Mouse (Mus musculus): Measurements from ENCODE around the gene Slc30a5. TPM values are rescaled to one million over a fixed set of nuclear protein-coding genes. Genes with fewer than 3 reads are reported as not detected.
A peak's percentile ranks its signal among the peaks of the same experiment; 100 is the strongest.

Slc30a5 gene
- polyA plus RNA-seq, 1 experiment from 2014 or later = 34.1 TPM

DNA sequence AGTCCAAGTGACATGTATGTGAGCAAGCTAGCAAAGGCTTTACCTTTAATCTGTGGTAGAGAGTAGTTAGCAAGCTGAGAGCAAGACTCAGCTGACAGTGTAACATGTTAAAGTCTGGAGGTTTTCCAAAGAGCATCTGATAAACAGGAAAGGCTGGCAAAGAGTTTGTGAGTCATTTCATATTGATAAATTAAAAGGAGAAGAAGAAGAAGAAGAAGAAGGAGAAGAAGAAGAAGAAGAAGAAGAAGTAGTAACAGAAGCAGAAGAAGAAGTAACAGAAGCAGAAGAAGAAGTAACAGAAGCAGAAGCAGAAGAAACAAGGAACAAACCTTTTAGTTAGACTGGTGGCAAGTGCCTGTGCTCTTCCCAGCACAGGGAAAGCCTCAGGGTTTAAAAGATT, 1.6 kb upstream of the Slc30a5 start:
- peaks cover 22% of the 10 kb centered on the region for H3K4me1 ChIP-seq
- no peaks in the 10 kb centered on the region for H3K27me3 ChIP-seq (replicated peaks)
- H3K36me3 ChIP-seq = no peaks in the 10 kb centered on the region
- no peak overlapping the region for H3K27ac ChIP-seq (replicated peaks)
- H3K4me2 ChIP-seq = no peak overlapping the region
- no peak for ATAC-seq (ENCODE audit: low FRiP score)
- no peaks in the 10 kb centered on the region for H3K9me3 ChIP-seq (replicated peaks)
- no peak overlapping the region for H3K9ac ChIP-seq (replicated peaks)
- H3K4me3 ChIP-seq (replicated peaks) = no peak overlapping the region

DNA sequence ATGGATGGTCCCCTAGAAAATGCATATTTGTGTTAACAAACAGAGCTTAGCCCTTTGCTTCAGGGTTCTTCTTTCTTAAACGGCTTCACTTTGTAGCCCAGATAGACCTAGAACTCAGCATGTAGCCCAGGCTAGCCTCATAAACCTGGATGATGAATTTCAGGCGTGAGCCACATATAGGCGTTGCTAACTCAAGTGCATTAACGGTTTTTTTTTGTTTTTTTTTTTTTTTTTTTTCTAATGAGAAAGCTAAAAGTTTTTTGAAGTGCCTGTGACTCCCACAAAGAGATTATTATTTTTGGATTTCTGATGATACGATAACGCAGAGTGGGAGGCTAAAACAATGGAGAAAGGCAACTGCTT, 394 bp upstream of the Slc30a5 start:
- 52% methylated on average over 6 of the region's 6 CpGs for WGBS
- ATAC-seq (ENCODE audit: low FRiP score) = no peak; the same call in 1 of the 2 replicates
- Histone ChIP-seq H3K9ac (replicated peaks) (no peak overlapping the region), H3K27me3 (replicated peaks) (no peaks in the 10 kb centered on the region), H3K4me2 (peak overlapping the region; percentile 81), H3K9me3 (replicated peaks) (no peaks in the 10 kb centered on the region), H3K36me3 (no peaks in the 10 kb centered on the region), H3K4me1 (peaks cover 24% of the 10 kb centered on the region), H3K27ac (replicated peaks) (0 out of 2 replicates have a peak overlapping the region, but pooled peaks have one; percentile 49), H3K4me3 (replicated peaks) (peak overlapping the region; percentile 83)

DNA sequence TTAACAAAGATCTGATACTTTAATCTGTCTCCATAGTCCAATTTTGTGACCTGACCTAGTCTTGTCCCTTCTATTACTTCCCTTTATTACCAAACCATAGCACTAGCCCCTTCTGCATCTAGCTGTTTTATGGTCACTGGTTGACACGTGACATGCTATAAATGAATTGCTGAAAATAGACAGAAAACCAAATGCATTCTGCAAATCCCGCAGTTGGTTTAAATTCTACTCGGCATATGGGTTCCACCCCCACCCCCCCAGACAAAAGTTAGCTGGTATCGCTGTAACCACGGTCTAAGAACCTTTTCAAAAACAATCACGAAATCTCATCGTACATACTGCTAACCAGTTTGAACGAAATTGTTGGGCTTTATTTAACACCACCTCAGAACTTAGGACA, 1.0 kb downstream of the Slc30a5 start:
- H3K27ac ChIP-seq (replicated peaks) = no peak overlapping the region; the same call in 1 of the 2 replicates
- peaks cover 24% of the 10 kb centered on the region for H3K4me1 ChIP-seq
- H3K4me2 ChIP-seq = peak overlapping the region; percentile 81
- ATAC-seq (ENCODE audit: low FRiP score) = no peak
- peaks cover 4% of the 10 kb centered on the region; the same call in 1 of the 2 replicates for H3K36me3 ChIP-seq
- H3K9ac ChIP-seq (replicated peaks) = peak overlapping the region; percentile 92
- H3K27me3 ChIP-seq (replicated peaks) = no peaks in the 10 kb centered on the region
- H3K9me3 ChIP-seq (replicated peaks) = no peaks in the 10 kb centered on the region
- peak overlapping the region; percentile 83 for H3K4me3 ChIP-seq (replicated peaks)
- WGBS = 5% methylated on average over 8 of the region's 8 CpGs

DNA sequence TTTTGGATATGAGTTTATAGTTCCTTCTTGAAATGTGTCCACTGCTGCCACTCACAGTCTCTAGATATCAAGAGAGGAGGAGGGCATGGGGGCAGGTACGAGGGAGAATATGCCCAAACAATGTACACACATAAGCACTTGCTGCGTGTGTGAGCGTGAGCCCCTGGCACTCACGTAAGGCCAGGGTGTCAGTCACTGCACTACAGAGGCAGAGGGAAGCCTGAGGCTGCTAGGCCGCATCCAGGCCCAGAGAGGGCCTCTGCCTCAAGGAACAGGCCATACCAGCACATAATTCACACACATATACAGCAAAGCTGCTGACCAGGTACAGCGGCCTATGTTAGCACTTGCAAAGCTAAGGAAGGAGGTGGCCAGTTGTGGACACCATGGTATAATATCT, 2.1 kb downstream of the Slc30a5 start:
- H3K27ac ChIP-seq (replicated peaks) = no peak overlapping the region
- peak overlapping the region; percentile 81 for H3K4me2 ChIP-seq
- no peak overlapping the region for H3K9ac ChIP-seq (replicated peaks)
- WGBS = 88% methylated on average over 6 of the region's 6 CpGs
- H3K36me3 ChIP-seq = peaks cover 7% of the 10 kb centered on the region
- peaks cover 24% of the 10 kb centered on the region for H3K4me1 ChIP-seq
- H3K27me3 ChIP-seq (replicated peaks) = no peaks in the 10 kb centered on the region
- ATAC-seq (ENCODE audit: low FRiP score) = no peak
- H3K9me3 ChIP-seq (replicated peaks) = no peaks in the 10 kb centered on the region
- 0 out of 2 replicates have a peak overlapping the region, but pooled peaks have one; percentile 2 for H3K4me3 ChIP-seq (replicated peaks)

DNA sequence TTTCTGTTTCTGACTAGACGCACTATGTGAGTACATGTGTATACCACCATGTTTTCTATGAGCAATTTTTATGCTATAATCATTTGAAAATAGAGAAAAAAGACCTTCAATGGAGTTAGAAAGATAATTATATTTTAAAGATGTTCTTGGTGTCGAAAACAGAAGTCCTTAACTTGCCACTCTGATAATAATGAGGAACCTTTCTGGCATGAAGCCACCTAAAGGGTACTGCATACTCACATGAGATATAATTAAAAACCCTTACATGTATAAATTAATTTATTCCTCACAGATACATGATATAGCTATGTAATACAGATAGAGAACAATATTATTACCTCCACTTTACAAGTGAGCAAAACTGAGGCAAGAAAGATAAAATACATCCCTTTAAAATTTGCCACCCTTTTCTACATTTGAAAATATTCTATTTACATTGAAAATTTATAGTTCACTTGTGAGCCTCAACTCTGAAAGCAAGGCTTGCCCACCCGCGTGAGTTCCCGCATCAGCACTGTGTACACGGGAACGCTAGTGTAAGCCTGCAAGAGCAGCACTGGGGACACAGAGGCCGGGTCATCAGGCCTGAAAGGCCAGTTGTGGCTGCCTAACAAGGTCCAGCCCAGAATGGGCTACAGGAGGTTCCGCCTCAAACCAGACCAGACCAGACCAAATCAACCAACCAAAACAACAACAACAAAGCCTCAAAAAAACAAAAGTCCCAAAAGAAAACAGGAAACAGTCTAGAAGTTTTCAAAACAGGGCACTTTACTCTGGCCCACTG, 7.4 kb downstream of the Slc30a5 start:
- H3K36me3 ChIP-seq = peaks cover 34% of the 10 kb centered on the region
- no peaks in the 10 kb centered on the region for H3K9me3 ChIP-seq (replicated peaks)
- H3K4me2 ChIP-seq = no peak overlapping the region
- no peak overlapping the region for H3K9ac ChIP-seq (replicated peaks)
- H3K4me1 ChIP-seq = peaks cover 7% of the 10 kb centered on the region
- no peaks in the 10 kb centered on the region for H3K27me3 ChIP-seq (replicated peaks)
- H3K4me3 ChIP-seq (replicated peaks) = no peak overlapping the region
- H3K27ac ChIP-seq (replicated peaks) = no peak overlapping the region
- WGBS = 91% methylated on average over 9 of the region's 9 CpGs
- no peak for ATAC-seq (ENCODE audit: low FRiP score)

DNA sequence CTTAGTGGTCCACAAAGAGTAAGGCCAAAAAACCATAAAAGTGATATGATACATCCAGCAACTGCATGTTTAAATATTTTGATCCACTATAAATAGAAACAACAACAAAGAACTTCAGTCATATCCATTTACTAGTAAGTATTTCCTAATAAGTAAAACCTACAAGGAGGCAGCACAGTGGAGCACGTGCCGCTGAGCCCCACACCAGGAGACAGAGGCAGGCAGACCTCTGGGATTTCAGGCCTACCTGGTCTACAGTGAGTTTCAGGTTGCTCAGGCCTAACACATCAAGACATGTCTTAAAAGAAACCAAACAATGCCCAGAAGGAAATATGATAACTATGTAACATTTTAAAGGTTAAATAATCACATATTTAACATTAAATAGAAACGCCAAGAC, 8.3 kb downstream of the Slc30a5 start:
- Histone ChIP-seq H3K4me1 (0 out of 2 replicates have a peak, but pooled peaks cover 2% of the 10 kb centered on the region), H3K27ac (replicated peaks) (no peak overlapping the region), H3K36me3 (peaks cover 41% of the 10 kb centered on the region), H3K27me3 (replicated peaks) (no peaks in the 10 kb centered on the region), H3K9ac (replicated peaks) (no peak overlapping the region), H3K4me3 (replicated peaks) (no peak overlapping the region), H3K4me2 (no peak overlapping the region), H3K9me3 (replicated peaks) (no peaks in the 10 kb centered on the region)
- no peak for ATAC-seq (ENCODE audit: low FRiP score)
- 97% methylated on average over 3 of the region's 3 CpGs for whole genome bisulfite sequencing

DNA sequence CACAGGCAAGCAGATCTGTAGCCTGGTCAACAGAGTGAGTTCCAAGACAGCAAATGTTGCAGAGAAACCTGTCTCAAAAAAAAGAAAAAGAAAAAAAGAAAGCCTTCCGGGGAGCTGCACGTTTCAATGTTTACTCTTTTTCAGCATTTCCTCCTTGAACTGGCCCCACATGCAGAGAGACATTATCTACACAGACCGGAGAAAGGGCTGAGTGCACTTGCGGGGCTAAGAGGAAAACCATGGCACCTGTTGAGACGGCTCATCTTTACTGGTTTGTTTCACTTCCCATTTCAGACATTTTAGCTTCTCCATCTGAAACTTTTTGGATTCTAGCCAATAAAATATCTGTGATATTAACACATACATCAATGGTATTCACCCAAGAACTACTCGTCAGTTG, 8.9 kb downstream of the Slc30a5 start:
- Histone ChIP-seq H3K27ac (replicated peaks) (no peak overlapping the region), H3K27me3 (replicated peaks) (no peaks in the 10 kb centered on the region), H3K9ac (replicated peaks) (no peak overlapping the region), H3K4me3 (replicated peaks) (no peak overlapping the region), H3K4me2 (no peak overlapping the region), H3K4me1 (no peaks in the 10 kb centered on the region), H3K9me3 (replicated peaks) (no peaks in the 10 kb centered on the region), H3K36me3 (peaks cover 46% of the 10 kb centered on the region)
- WGBS = 88% methylated on average over 6 of the region's 6 CpGs
- ATAC-seq (ENCODE audit: low FRiP score) = no peak

DNA sequence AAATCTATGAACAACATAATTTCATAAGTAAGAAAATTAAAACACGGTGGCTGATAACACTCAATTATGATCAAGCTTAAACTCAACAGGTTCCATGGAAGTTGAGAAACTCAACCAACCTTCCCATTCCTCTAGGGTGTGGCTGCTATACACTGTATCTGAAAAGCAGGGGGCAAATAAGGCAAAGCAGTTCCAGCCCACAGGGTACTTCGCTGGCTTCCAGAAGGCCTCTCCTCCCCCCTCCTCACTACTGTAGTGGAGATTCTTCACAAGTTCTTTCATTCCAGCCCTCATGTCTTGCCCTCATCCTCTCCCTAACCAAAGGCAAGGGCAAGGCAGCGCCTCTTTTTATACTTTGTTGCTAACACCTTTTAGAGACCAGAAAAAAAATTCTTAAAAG, 9.4 kb downstream of the Slc30a5 start:
- ATAC-seq (ENCODE audit: low FRiP score) = no peak
- H3K4me1 ChIP-seq = no peaks in the 10 kb centered on the region
- H3K36me3 ChIP-seq = peaks cover 49% of the 10 kb centered on the region
- no peak overlapping the region for H3K9ac ChIP-seq (replicated peaks)
- no peaks in the 10 kb centered on the region for H3K9me3 ChIP-seq (replicated peaks)
- H3K27ac ChIP-seq (replicated peaks) = no peak overlapping the region
- H3K27me3 ChIP-seq (replicated peaks) = no peaks in the 10 kb centered on the region
- whole genome bisulfite sequencing = 98% methylated on average over 3 of the region's 3 CpGs
- no peak overlapping the region for H3K4me3 ChIP-seq (replicated peaks)
- H3K4me2 ChIP-seq = no peak overlapping the region

DNA sequence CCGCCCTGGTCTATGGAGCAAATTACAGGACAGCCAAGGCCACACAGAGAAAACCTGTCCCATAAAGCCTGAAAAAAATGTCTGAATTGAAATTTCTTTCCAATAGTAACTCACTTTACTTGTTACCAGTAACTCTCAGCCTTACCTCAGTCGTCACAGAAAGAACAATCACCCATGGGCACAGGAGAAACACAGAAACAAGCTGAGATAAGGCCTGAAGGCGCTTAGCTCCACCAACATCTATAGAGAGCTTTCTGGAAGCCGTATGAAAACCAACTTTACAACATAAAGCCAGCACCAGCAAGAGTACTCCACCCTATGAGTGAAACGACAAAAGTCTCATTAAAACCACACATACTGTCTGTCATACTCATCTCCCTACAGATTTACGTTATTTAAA, 18.8 kb downstream of the Slc30a5 start:
- WGBS = 97% methylated on average over 6 of the region's 6 CpGs
- ATAC-seq (ENCODE audit: low FRiP score) = no peak
- Histone ChIP-seq H3K4me3 (replicated peaks) (no peak overlapping the region), H3K27me3 (replicated peaks) (no peaks in the 10 kb centered on the region), H3K4me1 (no peaks in the 10 kb centered on the region), H3K9me3 (replicated peaks) (no peaks in the 10 kb centered on the region), H3K9ac (replicated peaks) (no peak overlapping the region), H3K36me3 (peaks cover 67% of the 10 kb centered on the region), H3K27ac (replicated peaks) (no peak overlapping the region), H3K4me2 (no peak overlapping the region)

DNA sequence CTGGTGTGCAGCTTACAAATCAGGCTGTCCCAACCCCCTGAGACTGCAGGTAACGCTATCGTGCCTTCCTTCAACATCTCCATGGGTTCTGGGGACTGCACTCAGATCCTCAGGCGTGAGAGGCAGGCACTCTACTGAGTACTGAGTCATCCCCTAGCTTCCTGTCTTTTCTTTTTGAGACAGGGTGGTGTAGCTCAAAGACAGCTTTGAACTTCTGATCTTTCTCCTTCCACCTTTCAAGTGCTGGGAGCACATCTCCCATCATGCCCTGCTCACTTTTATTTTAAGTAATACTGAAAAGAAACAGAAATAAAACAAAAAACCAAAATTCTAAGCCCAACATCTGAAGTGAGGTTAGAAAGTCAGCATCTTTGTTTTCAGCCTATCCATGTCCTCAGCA, 27.5 kb downstream of the Slc30a5 start:
- Histone ChIP-seq H3K36me3 (peaks cover 60% of the 10 kb centered on the region), H3K4me2 (no peak overlapping the region), H3K9ac (replicated peaks) (no peak overlapping the region), H3K27me3 (replicated peaks) (no peaks in the 10 kb centered on the region), H3K4me3 (replicated peaks) (no peak overlapping the region), H3K4me1 (no peaks in the 10 kb centered on the region), H3K27ac (replicated peaks) (no peak overlapping the region), H3K9me3 (replicated peaks) (no peaks in the 10 kb centered on the region)
- ATAC-seq (ENCODE audit: low FRiP score) = no peak
- WGBS = 99% methylated on average over 3 of the region's 3 CpGs

DNA sequence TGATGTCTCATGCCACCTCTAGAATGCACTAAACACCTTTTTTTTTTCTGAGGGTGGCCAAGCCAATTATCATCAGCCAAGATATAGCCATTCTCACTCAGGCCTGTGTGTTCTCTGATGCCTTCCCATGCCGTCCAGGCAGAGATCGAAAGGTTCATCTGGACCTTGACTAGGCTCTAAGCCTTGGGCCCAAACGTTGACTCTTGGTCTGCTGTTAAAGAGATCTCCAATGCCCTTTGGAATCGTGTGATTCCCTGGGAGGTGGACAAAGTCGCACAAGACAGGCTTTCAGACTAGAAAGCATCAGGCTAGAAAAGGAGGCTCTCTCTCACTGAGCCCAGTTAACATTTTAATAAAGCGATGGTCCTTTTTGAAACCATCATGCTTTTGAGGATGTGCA, 36.1 kb downstream of the Slc30a5 start:
- peaks cover 8% of the 10 kb centered on the region for H3K36me3 ChIP-seq
- H3K9me3 ChIP-seq (replicated peaks) = no peaks in the 10 kb centered on the region
- no peak overlapping the region for H3K4me2 ChIP-seq
- 94% methylated on average over 6 of the region's 6 CpGs for WGBS
- no peak overlapping the region for H3K4me3 ChIP-seq (replicated peaks)
- no peaks in the 10 kb centered on the region for H3K27me3 ChIP-seq (replicated peaks)
- H3K9ac ChIP-seq (replicated peaks) = no peak overlapping the region
- no peaks in the 10 kb centered on the region for H3K4me1 ChIP-seq
- no peak overlapping the region for H3K27ac ChIP-seq (replicated peaks)
- ATAC-seq (ENCODE audit: low FRiP score) = no peak

DNA sequence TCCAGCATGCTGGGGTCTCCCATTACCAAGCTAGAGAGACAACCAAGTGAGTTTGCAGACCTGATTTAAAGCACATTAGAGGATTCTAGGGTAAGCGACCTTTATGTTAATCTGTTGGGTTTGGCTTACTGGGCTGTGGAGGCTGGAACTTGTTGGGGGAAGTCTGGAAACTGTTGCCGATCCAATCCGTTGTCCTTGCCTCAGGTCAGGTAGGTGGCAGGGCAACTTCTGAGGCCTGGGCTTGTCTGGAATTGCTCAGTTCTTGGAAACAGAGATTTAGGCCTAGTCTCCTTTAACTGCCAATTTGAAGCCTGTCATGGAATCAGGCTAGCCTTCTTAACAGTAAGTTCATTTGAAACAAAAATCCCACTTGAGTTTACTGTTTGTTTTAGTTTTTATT, 44.1 kb downstream of the Slc30a5 start:
- Histone ChIP-seq H3K27me3 (replicated peaks) (no peaks in the 10 kb centered on the region), H3K36me3 (no peaks in the 10 kb centered on the region), H3K4me2 (no peak overlapping the region), H3K9me3 (replicated peaks) (no peaks in the 10 kb centered on the region), H3K4me1 (peaks cover 5% of the 10 kb centered on the region), H3K4me3 (replicated peaks) (no peak overlapping the region), H3K27ac (replicated peaks) (no peak overlapping the region), H3K9ac (replicated peaks) (no peak overlapping the region)
- 85% methylated on average over 3 of the region's 3 CpGs for WGBS
- ATAC-seq (ENCODE audit: low FRiP score) = no peak
